Mouse (Mus musculus) ES-E14 (cell line): Measurements from ENCODE around the gene Tank.

Experiments used
- CHD2 ChIP-seq: IDR thresholded peaks from 2 replicates; pipeline ENCODE4 v1.6.1; 2014; ENCODE audit warnings: mild to moderate bottlenecking, low read depth, low read length, inconsistent platforms
- HCFC1 ChIP-seq: IDR thresholded peaks from 2 replicates; pipeline ENCODE4 v1.6.1; 2012; ENCODE audit warnings: low read length, inconsistent platforms, borderline replicate concordance; ENCODE audit not compliant: insufficient read depth
- MAFK ChIP-seq: IDR thresholded peaks from 2 replicates; pipeline ENCODE4 v1.6.1; 2014; ENCODE audit warnings: mild to moderate bottlenecking, low read depth, low read length, inconsistent platforms; ENCODE audit not compliant: insufficient read depth
- ZC3H11A ChIP-seq: IDR thresholded peaks from 2 replicates; pipeline ENCODE4 v1.6.1; 2012; ENCODE audit warnings: low read depth, mild to moderate bottlenecking, inconsistent platforms, low read length, borderline replicate concordance
- ZNF384 ChIP-seq: IDR thresholded peaks from 2 replicates; pipeline ENCODE4 v1.6.1; 2012; ENCODE audit warnings: low read depth, low read length, inconsistent platforms

GRCm38 (mm10) chr2:61674555-61674954 lies 96.2 kb downstream of the Tank start:
- TF ChIP-seq ZC3H11A (no peak), CHD2 (no peak), MAFK (no peak), ZNF384 (no peak), HCFC1 (no peak)
